Mouse (Mus musculus): Measurements from ENCODE around the gene Ddx28.
A peak's percentile ranks its signal among the peaks of the same experiment; 100 is the strongest.
"Not testable (repeated sequence)": the region's sequence is repeated elsewhere in the genome, so short reads cannot be mapped to it uniquely, and the experiment has no call there.

The Ddx28 gene

DNA sequence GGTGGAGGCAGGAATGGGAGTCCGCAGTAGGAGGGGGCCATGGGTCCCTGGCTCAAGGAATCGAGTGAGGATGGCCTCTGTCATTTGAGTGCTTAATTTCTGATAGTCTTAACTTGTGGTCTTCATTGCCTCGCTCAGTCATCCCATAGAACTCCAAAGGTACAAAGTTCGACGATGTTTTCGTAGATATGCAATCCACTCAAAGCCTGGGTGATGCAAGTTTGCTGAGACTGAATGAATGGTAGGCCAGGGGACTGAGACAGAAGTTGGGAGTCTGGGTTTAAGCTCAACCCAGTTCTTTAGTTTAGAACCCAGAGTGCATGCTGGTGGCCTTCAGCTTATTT lies at the start of gene Ddx28:
Ddx28 (minus strand) TSS at position 240 of the 344 bp plus-strand sequence.
- no peak for DNase-seq

DNA sequence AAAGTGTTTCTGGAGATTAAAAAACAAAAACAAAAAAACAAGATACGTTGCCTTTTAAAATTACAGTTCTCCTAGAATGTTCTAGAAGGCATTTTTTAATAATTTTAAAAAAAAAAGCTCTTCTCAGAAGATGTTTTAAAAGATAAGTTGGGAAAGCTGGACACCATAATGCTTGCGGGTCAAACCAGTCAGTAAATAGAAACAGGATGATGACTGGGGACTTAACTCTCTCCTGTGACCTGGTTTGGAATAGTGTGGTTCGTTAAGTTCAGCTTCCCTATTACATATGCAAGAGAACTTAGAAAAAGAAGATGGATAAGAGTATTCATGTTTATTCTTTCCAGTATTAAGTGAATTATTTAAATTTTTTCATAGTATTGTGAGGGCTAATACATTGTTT lies 48.8 kb upstream of the Ddx28 start:
- DNase-seq, result no peak

DNA sequence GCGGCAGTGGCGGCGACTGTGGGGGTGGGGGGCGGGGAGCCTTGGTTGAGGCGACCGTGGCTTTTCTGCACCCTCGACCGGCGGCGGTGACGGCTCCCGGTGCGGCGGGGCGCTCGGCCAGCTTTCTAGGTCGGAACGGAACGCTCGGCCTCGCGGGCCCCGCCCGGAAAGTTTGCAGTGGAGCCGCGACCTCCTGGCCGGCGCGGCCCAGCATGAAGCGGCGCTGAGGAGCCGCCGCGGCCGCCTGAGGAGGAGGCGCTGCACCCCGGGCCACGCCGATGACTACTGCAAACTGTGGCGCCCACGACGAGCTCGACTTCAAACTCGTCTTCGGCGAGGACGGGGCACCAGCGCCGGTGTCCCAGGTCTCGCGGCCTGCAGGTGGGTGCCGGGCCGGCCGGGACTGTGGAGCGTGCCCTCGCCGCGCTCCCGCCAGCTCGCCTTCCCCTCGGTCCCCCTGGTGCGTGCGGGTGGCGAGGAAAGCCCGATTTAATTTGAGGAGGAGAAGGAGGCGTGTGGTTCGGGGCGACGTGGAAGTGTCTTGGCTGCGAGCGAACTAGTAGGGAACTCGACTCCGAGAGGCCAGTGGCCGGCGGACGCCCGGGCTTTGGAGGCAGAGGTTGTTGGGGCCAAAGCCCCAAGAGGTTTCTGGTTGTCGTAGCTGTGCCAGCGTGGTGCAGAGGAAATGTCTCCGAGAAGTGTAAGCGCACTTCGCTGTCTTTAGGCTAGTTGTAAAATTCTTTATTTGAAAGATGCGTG lies 48.1 kb upstream of the Ddx28 start:
- no peak for DNase-seq

DNA sequence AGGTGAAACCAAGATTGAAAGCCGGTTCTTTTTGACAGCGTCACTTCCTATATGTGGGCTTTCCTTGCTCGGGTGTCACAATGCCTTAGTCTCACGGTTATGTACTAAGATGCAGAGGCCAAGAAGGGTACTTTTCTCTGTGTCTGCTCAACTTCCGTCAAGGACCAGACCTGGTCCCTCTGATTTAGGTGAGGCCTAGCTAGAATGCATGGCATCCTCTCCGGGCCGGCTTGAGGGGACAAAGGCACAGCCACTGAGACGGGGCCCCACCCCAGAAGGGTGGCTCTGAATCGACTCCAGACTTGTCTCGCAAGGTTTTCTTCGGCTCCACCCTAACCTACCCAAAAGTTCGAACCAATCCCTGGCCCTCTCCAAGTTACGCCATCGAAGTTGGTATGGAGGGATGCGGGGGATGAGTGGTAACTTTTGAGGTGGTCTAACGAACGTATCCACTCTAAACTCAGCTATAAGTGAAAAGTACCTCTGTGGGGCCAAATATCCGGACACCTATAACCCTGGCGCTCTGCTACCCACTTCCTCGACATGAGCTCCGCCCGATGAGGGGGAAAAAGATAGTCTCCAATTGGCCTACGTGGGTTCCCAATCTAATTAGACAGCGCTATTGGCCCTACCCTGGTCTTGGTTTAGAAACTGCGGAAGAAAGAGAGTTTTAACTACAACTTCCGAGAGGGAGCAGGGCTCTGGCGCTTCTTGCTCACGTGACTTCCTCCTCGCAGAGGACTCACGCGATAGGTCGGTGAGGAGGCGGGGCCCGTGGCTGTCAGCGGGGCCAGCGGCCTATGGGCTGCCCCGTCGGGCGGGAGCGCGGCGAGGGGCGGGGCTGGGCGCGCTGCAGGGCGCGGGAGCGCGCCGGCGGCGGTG lies 47.3 kb upstream of the Ddx28 start, which contains the start of gene Nfatc3:
Nfatc3 (plus strand) TSS at position 110 of the 882 bp plus-strand sequence.
- DNase-seq, result peak; percentile 98

DNA sequence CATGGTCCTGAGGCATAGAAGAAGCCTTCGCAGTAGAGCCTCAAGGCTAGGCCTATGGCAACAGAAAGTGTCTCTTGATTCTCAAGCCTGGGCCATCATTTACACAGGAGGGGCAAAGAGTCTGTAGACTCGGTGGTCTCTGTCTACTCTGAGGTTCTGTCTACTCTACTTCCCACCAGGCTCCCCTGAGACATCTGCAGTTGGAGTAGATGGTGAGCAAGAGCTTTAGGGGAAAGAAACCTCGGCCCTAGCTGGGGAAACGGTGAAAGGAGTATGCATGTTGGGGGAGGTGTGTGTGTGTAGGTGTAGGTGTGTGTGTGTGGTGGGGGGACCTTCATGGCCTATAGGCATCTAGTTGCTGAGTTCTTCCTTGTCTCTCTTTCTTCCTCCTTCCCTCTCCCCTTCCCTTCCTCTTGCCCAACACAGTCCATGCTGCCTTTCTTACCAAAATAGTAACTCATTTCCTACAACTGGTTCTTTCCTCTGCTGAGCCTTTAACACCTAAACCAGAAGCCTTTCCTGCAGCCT lies 44.8 kb upstream of the Ddx28 start:
- no peak for DNase-seq

DNA sequence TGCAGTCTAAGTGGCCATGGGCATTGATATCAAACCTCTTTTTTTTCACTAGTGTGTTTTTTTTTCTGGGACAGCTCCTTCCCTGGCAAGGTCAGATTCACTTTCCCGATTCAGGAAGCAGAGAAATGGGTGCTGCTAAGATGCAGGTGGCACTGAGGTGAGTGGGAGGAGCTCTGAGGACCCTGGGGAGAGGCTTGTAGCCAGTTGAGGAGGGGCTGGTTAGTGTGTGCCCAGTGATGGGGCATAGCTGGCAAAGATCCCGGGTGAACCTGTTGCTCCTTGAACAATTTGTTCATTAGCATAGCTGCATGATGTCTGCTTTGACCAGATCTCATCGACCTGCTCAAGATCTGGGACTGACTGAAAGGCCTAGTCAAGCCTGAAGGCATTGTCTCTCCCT lies 43.4 kb upstream of the Ddx28 start:
- DNase-seq, result peak; percentile 86

DNA sequence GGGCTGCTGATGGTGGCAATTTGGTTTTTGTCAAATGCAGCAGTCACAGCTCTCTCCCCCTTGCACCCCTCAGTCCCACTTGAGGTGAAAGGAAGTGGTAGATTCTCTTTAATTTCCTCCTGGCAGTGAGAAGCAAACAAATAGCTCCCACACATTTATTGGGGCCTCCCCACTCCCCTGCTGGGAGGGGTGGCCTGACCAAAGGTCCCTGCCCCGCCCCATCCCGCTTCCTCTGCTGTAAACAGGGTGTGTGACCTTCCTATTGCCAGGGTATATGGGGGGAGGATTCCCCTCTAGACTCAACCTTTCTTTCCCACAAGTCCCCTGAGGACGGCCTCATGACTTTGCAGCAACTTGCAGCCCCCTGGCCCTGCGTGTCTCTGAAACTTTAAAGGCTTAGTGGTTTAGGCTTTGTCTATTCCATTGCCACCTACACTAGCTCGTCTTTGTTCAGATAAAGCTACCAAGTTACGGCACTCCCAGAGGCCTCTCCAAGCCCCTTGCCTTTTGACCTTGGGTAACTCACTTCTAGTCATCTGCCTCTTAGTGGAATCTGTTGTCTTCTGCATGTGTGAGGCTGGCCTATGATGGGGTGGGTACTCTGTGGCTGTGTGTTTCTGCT lies 42.6 kb upstream of the Ddx28 start:
- peak; percentile 77 for DNase-seq

DNA sequence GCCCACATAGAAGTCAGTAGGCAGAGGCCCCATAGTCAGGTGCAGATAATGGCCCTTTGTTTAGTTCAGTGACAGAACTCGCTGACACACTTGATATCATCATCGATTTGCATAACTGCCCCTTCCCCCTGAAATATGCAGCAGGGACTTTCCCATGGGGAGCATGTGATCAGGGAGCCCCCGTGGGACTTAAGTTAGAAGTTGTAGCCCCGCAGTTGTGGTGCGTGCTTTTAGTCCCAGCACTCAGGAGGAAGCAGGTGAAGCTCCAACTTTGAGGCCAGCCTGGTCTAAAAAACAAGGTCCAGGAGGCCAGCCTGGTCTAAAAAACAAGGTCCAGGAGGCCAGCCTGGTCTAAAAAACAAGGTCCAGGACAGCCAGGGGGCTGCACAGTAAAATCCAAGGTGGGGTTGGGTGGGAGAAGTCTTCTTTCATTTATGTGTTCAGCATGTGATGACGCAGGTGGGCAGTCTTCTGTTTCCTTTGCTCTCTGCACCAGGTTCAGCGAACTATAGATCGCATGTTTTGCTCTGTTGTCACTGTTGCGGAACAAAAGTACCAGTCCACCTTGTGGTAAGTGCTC lies 40.9 kb upstream of the Ddx28 start:
- DNase-seq, result no peak

DNA sequence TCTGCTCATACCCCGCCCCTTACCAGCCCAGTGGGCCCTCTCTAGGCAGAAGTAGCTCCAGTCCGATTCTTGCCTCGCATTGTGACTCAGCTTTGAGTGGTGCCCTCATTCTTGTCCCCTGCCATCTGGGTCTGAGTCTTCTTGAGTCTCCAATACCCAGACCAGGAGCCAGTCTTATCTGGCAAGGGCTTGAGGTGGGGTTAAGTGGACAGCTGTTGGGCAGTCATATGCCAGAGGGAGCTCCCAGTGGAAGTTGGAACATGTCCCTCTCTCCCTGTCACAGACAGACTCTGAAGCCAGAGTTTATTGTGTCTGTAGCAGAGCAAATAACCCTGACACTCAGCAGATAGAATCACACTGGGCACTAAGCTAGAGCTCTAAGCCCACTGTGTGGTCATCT lies 39.4 kb upstream of the Ddx28 start:
- no peak for DNase-seq

DNA sequence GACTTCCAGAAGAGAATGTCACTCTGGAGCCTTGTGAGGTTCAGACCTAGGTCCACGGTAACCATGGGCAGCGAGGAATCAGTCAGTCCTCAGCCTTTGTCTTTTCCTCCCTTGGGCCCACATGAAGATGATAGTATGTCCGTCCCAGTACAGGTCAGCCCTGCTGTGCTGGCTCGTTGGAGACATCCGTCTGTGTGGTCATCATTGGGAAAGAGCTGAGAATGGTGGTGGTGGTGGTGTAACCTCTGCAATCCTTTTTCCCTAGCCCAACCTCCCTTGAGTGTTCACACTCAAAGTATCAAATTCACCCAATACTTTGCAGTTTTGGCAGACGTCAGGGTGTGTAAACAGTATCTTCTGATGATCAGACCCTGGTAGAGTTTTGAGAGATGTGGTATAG lies 38.2 kb upstream of the Ddx28 start:
- no peak for DNase-seq

DNA sequence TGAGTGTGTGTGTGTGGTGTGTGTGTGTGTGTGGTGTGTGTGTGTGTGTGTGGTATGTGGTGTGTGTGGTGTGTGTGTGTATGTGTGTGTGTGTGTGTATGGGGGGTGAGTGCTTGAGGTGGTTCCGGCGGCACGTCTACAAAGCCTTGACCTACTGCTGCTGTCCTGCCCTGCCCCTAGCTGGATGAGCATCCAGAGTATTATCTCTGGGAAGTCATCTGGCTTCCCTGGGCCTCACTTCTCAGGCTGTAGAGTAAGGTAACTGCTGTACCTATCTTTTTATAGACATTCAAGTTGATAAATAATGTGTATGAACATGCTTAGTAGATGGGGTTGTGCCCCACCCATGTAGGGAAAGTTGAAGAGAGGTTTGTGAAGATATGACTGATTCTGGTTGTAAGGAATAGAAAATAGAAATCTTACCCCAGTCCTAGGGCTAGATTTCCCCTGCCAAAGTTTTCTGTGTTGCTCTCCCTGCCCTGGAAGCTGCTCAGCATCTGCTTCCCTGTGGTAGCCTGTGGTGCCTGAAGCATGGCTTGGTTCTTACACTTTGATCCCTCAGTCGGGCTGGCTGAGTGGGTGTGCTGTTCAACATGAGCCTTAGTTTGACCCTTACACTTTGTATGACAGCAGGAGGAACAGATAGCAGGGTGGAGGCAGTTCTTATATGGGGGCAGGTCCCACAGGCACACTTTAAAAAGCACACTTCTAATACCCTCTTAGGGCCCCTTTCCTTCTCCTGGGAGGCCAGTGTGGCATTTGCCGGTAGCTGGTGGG lies 36.4 kb upstream of the Ddx28 start:
- DNase-seq, result no peak

DNA sequence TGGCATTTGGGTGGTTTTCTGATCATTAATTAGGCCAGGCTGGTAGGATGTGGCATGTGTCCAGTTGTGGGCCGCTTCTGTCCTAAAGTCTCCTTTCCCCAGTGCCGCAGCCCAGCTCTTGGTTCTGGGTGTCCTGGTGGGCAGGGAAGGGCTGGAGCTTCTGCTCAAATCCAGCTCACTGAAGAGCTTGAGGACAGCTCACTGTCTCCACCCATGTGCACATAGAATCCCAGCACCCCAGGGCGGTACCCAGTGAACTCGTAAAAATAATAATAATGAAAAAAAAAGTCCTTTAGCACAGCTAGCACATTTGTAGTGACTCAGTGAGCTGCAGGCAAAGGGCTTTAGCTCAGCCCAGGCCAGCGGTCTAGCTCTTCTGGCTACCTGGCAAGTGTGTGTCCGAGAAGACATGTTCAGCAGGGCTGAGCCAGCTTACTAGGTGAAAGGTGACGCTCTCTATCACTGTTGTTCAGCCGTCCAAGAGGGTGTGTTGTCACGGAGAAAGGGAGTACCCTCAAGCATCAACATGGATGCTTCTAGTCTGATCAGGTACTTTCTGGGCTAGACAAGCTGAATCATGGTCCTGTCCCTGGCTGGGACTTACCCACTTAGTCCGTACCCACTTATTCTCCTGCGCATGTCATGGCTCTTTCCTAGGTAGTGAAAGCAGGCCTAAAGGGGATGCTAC lies 35.3 kb upstream of the Ddx28 start:
- DNase-seq, result no peak

DNA sequence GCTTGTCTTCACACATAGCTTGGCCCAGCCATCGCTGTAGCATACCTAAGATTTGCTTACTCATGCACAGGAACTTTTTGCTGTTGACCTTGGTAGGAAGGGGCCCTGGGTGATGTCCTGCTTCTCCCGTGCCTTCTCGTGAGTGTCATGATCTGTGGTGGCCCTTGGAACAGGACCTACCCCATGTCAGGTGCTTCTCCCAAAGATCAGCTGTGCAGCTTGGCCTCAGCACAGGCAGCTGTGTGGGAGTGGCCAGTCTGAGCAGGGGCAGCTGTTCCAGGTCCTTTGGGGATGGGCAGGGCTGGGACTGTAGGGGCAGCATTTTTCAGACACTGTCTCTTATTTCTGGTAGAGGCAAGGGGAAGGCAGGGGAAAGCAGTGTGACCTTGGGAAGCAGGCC lies 32.5 kb upstream of the Ddx28 start:
- DNase-seq, result no peak

DNA sequence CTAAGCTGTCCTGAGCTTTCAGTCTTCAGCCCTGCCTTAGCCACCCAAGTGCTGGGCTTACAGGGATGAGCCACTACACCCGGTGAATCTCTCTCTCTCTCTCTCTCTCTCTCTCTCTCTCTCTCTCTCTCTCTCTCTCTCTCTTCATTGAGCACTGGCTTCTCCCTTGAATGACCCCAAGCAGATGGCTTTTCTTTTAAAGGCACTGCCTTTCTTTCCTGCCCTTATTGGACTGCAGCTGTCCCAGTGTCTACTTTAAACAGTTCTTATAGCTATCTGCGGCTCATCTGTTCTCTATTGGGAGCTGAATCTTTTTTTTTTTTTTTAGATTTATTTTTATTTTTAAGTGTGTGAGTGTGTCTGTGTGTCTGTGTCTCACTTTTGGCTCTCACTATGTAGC lies 31.4 kb upstream of the Ddx28 start:
- DNase-seq, result no peak

DNA sequence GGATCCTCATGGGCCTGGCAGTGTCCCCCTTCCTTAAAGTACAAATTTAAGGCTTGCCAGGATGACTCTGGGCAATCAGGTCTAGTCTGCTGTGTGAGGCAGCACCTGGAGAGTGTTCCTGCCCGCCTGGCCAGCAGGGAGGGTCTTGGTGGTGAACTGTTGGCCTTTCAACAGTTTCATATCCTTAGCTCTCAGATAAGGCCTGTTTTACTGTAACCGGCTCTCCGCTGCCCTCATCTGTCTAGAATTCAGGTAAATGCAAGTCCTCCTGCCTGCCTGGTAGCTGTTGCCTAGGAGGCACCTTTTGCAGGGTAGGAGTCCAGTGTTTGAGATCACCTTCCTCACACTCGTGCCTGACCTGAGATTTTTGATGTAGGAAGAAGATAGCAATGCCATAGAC lies 28.5 kb upstream of the Ddx28 start:
- no peak for DNase-seq

DNA sequence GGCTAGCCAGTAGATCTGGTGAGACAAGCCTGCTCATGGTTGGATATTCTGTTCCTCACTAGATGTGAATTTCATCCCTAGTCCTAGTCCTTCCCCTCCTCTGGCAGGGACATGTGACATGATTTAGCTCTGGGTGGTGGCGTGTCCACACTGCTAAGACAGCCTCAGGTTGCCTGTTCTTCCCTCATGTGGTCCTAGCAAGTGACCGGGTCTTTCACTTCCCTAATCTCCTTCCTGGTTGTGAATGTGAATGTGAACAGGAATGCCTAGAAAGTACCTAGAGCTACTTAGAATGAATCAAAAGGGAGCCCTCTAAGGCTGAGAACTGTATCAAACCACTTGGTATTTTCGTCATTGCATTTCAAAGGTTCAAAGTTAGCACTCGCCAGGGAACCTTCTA lies 27.9 kb upstream of the Ddx28 start:
- no peak for DNase-seq

DNA sequence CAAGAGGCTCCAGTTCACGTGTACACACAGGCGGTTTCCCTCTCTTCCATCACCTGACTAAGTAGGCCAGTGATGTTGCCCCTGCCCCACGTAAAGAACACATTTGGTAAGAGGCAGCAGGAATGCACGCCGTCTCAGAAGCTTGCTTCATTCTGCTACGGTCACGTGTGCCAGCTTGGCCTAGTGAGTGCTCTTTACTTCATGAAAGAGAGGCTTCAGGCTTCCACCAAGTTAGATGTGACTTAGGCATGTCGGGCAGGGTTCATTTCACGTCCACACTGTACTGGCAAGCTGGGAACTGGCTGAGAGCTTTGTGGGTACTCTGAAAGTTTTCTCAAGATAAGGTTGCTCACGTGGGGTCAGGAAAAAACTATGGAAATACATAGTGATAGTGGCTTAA lies 27.0 kb upstream of the Ddx28 start:
- no peak for DNase-seq

DNA sequence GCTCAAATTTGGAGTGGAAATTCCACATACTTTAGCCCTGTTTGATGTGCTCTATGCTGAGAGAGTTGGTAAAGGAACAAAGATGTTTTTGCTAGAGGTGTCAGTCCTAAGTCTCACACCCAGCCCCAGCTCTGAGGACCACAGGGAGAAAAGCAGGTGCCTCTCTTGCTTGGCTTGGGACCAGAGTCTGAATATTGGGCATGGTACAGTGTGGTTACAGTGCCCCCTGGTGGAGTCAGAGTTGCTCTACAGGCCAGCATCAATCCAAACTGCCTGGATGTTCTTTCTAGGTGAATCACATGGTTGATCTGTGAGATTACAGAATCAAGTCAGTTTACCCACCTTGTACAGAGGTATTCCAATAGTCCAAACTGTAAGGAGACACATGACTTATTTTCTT lies 10.8 kb upstream of the Ddx28 start:
- peak; percentile 80 for DNase-seq

DNA sequence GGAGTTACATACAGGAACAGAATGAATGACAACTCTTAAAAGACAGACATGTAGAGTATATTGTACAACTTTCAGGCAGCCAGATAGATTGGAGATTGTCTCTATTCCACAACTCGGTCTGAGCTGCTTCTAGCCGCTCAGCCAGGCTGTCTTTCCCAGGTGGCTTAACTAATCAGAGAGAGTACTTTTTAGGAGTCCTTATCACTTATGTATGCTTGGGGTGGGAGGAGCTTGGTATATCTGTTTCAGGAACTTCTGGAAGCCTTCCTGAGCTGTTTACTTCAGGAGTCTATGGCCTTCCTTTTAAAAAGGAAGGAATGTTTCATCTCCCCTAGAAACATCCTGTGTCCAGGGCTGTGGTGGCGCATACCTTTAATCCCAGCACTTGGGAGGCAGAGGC lies 6.4 kb upstream of the Ddx28 start:
- DNase-seq, result no peak

DNA sequence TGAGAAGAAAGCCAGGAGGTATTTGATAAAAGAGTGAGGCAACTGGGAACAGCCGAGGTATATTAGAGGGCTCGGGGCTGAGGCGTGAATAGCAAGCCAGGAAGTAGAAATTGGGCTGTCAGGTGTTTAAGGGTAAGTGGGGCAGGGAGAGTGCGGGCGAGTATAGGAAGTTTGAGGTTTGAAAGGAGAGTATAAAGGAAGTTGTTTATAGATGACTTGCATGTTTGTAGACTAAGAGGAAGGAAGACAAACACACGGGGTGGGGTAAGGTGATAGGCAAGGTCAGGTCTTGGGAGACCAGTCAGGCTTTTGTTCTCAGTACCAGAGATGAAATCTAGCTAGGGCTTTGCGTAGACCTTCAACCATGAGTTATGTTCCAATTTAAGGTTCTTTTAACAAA lies 5.4 kb upstream of the Ddx28 start:
- no peak for DNase-seq

DNA sequence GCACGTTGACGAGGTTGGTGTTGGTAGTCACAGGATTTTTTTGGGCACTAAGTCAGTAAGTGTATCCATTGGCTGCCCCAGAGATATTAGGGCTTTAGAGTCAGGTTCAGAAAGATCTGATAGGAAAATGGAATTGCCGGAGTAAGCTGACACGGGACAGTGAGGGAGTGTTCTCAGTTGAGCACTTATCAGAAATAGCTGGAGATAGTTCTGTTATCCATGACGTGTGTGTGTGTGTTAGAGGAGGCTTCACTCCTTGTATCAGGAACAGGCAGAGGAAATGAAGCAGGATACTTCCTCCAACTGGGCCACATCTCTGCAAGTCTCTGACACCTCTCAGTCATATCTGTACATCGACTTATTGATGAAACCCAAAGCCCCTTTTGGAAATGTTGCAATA lies 4.6 kb upstream of the Ddx28 start:
- DNase-seq, result no peak

DNA sequence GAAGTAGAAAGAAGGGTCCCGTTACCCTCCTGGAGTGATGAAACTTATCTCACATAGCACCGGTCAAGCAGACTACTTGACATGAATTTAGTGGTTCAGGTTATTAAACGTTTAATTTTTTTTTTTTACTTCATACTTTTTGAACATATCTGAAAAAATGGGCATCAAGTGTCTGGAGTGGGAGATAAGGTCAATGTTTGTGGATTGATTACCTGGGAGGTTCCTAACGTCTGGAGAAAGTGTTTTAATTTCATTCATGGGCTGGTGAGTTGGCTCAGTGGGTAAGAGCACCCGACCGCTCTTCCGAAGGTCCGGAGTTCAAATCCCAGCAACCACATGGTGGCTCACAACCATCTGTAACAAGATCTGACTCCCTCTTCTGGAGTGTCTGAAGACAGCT lies 521 bp upstream of the Ddx28 start:
- DNase-seq, result not testable (repeated sequence)
